Mouse (Mus musculus) testis, adult 2 months (tissue): ENCODE data around the gene Pdx1. TPM values are rescaled to one million over a fixed set of nuclear protein-coding genes. Genes with fewer than 3 reads are reported as not detected.

Experiments used
- H3K27ac ChIP-seq: fragments of 200-500 bp; 2 replicates; pipeline ENCODE4 v1.5.1; 2012; ENCODE audit warnings: low read depth, low read length; ENCODE audit not compliant: control insufficient read depth, insufficient read depth
- H3K27me3 ChIP-seq: fragments of 200-500 bp; 2 replicates; pipeline ENCODE4 v1.6.1; 2012; ENCODE audit warnings: mild to moderate bottlenecking, low read length, moderate library complexity; ENCODE audit not compliant: control insufficient read depth, insufficient read depth
- H3K36me3 ChIP-seq: fragments of 200-500 bp; 2 replicates; pipeline ENCODE4 v1.6.1; 2012; ENCODE audit warnings: mild to moderate bottlenecking, low read length; ENCODE audit not compliant: control insufficient read depth, insufficient read depth
- H3K4me1 ChIP-seq: fragments of 200-500 bp; 2 replicates; pipeline ENCODE4 v1.6.1; 2012; ENCODE audit warnings: low read length; ENCODE audit not compliant: control insufficient read depth, insufficient read depth
- H3K4me3 ChIP-seq: fragments of 200-500 bp; 2 replicates; pipeline ENCODE4 v1.5.1; 2012; ENCODE audit warnings: low read depth, mild to moderate bottlenecking, low read length, moderate library complexity, mixed read lengths; ENCODE audit not compliant: control insufficient read depth
- CTCF ChIP-seq: fragments of 200-500 bp; IDR thresholded peaks from 2 replicates; pipeline ENCODE4 v1.5.1; 2012; ENCODE audit warnings: low read depth, mild to moderate bottlenecking, inconsistent platforms, low read length, moderate library complexity; ENCODE audit not compliant: control insufficient read depth, insufficient read depth, insufficient replicate concordance
- POLR2A ChIP-seq: fragments of 200-500 bp; IDR thresholded peaks from 2 replicates; pipeline ENCODE4 v1.6.1; 2012; ENCODE audit warnings: low read depth, mild to moderate bottlenecking, inconsistent platforms, low read length, moderate library complexity; ENCODE audit not compliant: control insufficient read depth
- polyA plus RNA-seq: library from polyadenylated mRNA; depleted of rRNA; stranded (reverse); fragments of >200 nt; gene quantifications from 2 replicates; pipeline ENCODE4 v1.2.3, GENCODE M21; 2012

Gene Pdx1
- polyA plus RNA-seq, 1 experiment: not detected

DNA sequence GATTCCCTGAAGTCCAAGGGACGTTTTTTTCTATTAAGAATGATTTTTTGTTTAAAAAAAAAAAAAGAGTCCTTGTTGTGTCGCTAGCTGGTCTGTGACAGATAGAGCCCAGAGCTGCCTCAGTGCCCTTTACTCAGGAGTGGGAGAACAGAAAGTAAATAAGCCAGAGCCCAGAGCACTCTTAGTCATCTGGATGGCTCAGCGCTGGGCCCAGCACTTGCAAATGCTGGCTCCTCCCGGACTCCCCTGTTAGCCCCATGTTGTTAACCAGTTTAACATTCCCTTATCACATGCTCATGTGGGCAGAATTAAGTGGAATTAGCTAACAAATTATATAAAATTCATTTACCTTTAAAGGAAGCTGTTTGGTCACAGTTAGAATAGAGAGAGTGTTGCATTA is 5.8 kb upstream of the Pdx1 start:
- no peak overlapping the region for H3K27ac ChIP-seq
- H3K4me3 ChIP-seq: no peak overlapping the region
- no peaks in the 10 kb centered on the region for H3K4me1 ChIP-seq
- H3K36me3 ChIP-seq: no peaks in the 10 kb centered on the region
- no peaks in the 10 kb centered on the region for H3K27me3 ChIP-seq
- TF ChIP-seq CTCF (no peak), POLR2A (no peak)

DNA sequence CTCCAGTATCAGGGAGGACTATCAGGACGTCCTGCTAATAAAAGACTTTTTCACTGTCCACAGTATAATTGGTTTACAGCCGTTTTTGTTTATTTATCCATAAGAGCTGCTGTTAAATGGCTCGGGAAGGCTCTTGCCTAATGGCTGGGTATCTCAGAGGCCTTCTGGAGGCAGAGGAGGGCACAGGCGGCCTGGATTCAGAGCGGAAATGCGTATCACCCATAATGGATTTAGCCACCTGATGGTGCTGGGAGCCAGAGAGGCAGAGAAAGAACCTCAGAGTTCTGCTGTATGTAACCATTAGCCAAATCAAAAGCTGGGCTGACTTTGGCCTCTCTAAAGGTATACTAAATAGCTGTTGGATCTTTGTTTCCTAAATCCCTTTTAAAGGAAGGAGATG is 2.3 kb upstream of the Pdx1 start:
- no peak overlapping the region for H3K4me3 ChIP-seq
- H3K4me1 ChIP-seq: no peaks in the 10 kb centered on the region; the same call in 1 of the 2 replicates
- TF ChIP-seq CTCF: no peak
- TF ChIP-seq POLR2A: no peak
- no peaks in the 10 kb centered on the region for H3K36me3 ChIP-seq
- no peak overlapping the region for H3K27ac ChIP-seq
- H3K27me3 ChIP-seq: peaks cover 4% of the 10 kb centered on the region; the same call in 1 of the 2 replicates

DNA sequence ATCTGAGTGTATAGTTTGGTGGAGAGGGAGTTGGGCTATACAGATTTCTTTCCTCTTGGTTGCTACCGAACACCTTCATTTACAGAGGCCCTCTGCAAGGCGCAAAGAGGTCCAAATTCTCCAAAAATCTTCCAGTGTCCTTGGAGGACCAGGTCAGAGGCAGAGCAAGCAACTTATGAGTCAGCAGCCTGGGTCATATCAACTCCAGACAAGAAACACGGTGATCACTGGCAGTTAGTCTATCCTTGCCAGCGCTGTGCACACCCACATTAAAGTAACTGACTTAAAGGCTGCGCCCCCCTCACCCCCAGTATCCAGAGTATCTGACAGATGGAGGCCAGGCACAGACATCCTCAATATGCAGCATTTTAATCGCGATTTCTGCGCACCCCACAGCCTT is 1.0 kb upstream of the Pdx1 start:
- Histone ChIP-seq H3K36me3 (no peaks in the 10 kb centered on the region), H3K27ac (no peak overlapping the region), H3K4me3 (no peak overlapping the region), H3K4me1 (no peaks in the 10 kb centered on the region; the same call in 1 of the 2 replicates), H3K27me3 (peaks cover 4% of the 10 kb centered on the region)
- TF ChIP-seq POLR2A (no peak), CTCF (no peak)

DNA sequence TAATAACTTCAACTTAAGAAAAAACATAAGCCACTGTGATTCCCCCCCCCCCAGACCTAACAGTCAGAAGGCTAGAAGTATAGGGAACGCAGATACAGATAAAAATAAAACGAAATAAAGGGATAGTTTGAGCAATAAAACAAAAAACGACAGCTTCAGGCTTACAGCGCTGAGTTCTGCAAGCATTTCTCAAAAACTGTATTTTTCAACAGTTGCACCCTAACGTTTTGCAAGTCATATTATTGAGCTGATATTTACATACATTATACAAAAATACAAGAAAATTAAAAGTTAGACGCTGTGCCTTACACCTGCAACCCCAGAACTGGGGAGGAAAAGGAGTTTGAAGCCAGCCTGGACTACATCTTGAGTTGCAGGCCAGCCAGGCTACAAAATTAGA is 388 bp upstream of the Pdx1 start:
- TF ChIP-seq POLR2A: no peak
- no peak for TF ChIP-seq CTCF
- Histone ChIP-seq H3K27me3 (peaks cover 7% of the 10 kb centered on the region), H3K27ac (no peak overlapping the region), H3K4me3 (no peak overlapping the region), H3K36me3 (no peaks in the 10 kb centered on the region), H3K4me1 (peaks cover under 1% of the 10 kb centered on the region; the same call in 1 of the 2 replicates)

DNA sequence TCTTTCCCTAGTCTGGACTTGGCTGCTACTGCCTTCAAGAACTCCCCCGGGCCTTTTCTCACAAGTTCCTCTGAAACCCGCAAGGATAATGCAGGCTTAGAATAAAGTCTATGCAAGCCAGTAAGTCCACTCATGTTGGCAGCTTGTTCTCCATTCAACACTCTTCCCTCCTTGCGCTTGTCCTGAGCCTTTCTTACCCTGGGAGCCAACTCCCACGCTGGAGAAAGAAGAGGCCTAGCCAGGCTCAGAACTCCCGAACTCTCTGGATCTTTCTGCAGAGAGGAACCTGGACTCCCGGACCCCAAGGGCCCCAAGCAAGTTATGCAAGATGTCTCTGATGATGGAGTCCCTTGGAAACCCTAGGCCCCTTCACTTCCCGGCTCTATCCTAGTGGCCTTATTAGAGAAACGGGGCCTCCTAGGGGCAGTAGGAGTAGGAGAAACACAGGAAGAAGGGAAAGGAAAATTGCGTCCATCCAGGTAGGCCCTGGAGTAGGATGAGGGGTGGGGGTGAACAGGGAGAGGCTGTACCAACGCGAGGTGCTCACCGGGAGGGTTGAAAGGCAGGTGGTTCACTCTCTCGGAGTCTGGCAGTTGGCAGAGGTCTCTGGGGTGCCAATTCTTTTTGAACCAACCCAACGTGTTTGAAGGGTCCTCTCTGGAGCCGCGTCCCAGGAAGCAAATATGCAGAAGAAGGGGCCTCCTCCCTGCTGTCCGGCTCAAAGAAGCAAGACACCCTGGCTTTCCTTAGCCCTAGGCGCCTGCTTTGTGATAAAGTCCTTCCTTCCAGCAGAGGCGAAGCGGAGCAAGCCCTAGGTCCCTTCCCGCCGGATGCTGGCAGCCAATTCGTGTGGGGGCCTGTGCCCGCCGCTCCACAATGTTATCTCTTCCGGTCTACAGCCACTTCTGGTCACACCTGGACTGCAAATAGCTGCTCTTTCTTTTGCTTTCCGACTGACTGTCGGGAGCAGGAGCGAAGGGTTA is 1.2 kb downstream of the Pdx1 start:
- H3K27me3 ChIP-seq: peaks cover 8% of the 10 kb centered on the region
- no peaks in the 10 kb centered on the region for H3K36me3 ChIP-seq
- H3K27ac ChIP-seq: no peak overlapping the region
- TF ChIP-seq POLR2A (no peak), CTCF (no peak)
- H3K4me1 ChIP-seq: peaks cover 4% of the 10 kb centered on the region
- no peak overlapping the region for H3K4me3 ChIP-seq

DNA sequence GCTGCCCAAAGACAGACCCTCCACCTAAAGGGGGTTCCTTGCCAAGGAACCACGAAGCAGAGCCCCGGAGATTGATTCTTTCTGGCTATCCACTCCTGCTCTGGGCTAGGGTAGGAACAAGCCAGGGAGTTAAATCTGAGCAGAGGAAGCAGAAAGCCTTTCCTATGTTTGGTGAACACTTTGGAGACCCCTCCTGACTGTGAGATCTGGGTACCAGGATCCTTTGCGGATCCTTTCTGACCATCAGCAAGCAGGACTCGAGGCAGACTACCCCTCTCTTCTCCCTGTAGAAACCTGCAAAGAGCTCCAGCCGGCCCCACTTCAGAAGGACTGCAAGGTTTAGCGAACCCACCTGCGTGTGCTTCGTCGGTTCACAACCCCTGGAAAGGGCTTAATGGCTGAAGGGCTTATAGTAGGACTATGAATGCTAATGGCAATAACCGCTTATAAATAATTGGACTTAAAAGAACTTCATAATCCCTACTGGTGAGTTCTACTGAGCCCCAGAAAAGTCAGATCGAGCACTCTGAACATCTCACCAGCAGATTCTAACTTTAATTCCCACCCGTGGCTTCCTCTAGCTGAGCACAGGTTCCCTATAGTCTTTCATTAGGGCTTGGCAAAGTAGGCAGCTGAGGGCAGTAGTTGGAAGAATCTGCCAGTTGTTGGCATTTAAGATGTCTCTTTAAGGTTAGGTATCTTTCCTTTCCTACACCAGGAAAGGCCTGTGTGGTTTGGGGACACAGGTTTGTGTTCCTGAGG is 2.5 kb downstream of the Pdx1 start:
- TF ChIP-seq CTCF (no peak), POLR2A (no peak)
- H3K36me3 ChIP-seq: no peaks in the 10 kb centered on the region

DNA sequence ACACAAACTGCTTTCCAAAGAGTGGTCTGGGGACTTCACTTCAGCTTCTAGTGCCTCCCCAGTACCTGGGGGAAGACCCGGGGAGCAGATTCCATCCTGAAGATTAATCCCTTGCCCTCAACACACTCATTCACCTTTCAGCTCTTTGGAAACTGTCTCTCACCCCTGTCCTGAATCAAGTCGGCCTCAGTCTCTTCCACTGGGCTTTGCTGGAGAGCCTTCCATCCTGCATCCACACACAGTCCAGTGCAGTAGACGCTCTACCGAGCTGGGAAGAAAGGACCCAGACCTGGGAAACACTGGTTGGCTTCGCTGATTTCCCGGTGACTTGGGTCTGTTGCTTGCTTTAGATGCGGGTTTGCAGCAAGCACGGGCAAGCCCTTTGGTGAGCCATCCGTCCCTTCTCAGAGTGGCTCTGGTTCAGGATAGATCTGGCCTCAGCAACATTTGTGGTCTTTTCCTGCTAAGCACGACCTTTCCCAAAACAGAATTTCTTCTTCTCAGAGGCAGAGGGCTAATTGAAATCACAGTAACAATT is 3.1 kb downstream of the Pdx1 start:
- H3K27me3 ChIP-seq: peaks cover 8% of the 10 kb centered on the region
- H3K4me3 ChIP-seq: no peak overlapping the region
- no peak overlapping the region for H3K27ac ChIP-seq
- peaks cover 4% of the 10 kb centered on the region for H3K4me1 ChIP-seq
- no peak for TF ChIP-seq POLR2A
- no peak for TF ChIP-seq CTCF
- H3K36me3 ChIP-seq: no peaks in the 10 kb centered on the region

More for the DNA sequence above, 2.5 kb downstream of the Pdx1 start:
- Histone ChIP-seq H3K4me3 (no peak overlapping the region), H3K27ac (no peak overlapping the region), H3K27me3 (peaks cover 8% of the 10 kb centered on the region), H3K4me1 (peaks cover 4% of the 10 kb centered on the region)
